Mouse (Mus musculus) cerebellum, adult 9-10 months (tissue): ENCODE data around the gene Cep57l1.
"Not testable (repeated sequence)": the region's sequence is repeated elsewhere in the genome, so short reads cannot be mapped to it uniquely, and the experiment has no call there.

Experiments
- DNase-seq: peaks from one replicate; pipeline ENCODE4 v3.0.0; 2022

The Cep57l1 gene

GRCm38 (mm10) chr10:41809771-41810563 is at the start of gene Cep57l1, which contains the start of gene Sesn1:
Gene Cep57l1, minus strand, starts transcription at chr10:41809871.
Gene Sesn1, plus strand, starts transcription at chr10:41809935.
- peak; percentile 94 for DNase-seq

GRCm38 (mm10) chr10:41848721-41849120 is 39.0 kb upstream of the Cep57l1 start:
- DNase-seq = no peak

GRCm38 (mm10) chr10:41847737-41848136 is 38.1 kb upstream of the Cep57l1 start:
- no peak for DNase-seq

- DNase-seq = no peak
Measured at GRCm38 (mm10) chr10:41838911-41839310, 29.2 kb upstream of the Cep57l1 start.

- DNase-seq = peak; percentile 84
Measured at GRCm38 (mm10) chr10:41834131-41834530, 24.5 kb upstream of the Cep57l1 start.

GRCm38 (mm10) chr10:41832191-41832590 is 22.5 kb upstream of the Cep57l1 start:
- DNase-seq = no peak

GRCm38 (mm10) chr10:41830851-41831522 is 21.3 kb upstream of the Cep57l1 start:
- DNase-seq = peak; percentile 89

- no peak for DNase-seq
Measured at GRCm38 (mm10) chr10:41830445-41830844, 20.8 kb upstream of the Cep57l1 start.

- no peak for DNase-seq
Measured at GRCm38 (mm10) chr10:41829980-41830379, 20.3 kb upstream of the Cep57l1 start.

GRCm38 (mm10) chr10:41829191-41829590 is 19.5 kb upstream of the Cep57l1 start:
- no peak for DNase-seq

GRCm38 (mm10) chr10:41827784-41828183 is 18.1 kb upstream of the Cep57l1 start:
- DNase-seq = no peak

- DNase-seq = no peak
Measured at GRCm38 (mm10) chr10:41826526-41827116, 16.9 kb upstream of the Cep57l1 start.

GRCm38 (mm10) chr10:41825996-41826395 is 16.3 kb upstream of the Cep57l1 start:
- DNase-seq = no peak

- no peak for DNase-seq
Measured at GRCm38 (mm10) chr10:41825041-41825440, 15.4 kb upstream of the Cep57l1 start.

GRCm38 (mm10) chr10:41823916-41824315 is 14.2 kb upstream of the Cep57l1 start:
- no peak for DNase-seq

GRCm38 (mm10) chr10:41823282-41823675 is 13.6 kb upstream of the Cep57l1 start:
- DNase-seq = not testable (repeated sequence)

- no peak for DNase-seq
Measured at GRCm38 (mm10) chr10:41822573-41823281, 13.1 kb upstream of the Cep57l1 start.

GRCm38 (mm10) chr10:41821171-41821570 is 11.5 kb upstream of the Cep57l1 start:
- DNase-seq = no peak

GRCm38 (mm10) chr10:41820401-41820800 is 10.7 kb upstream of the Cep57l1 start:
- DNase-seq = no peak

GRCm38 (mm10) chr10:41819307-41819706 is 9.6 kb upstream of the Cep57l1 start:
- peak; percentile 60 for DNase-seq

GRCm38 (mm10) chr10:41818733-41819070 is 9.0 kb upstream of the Cep57l1 start:
- DNase-seq = not testable (repeated sequence)

GRCm38 (mm10) chr10:41818036-41818732 is 8.5 kb upstream of the Cep57l1 start:
- DNase-seq = no peak

GRCm38 (mm10) chr10:41816516-41816915 is 6.8 kb upstream of the Cep57l1 start:
- no peak for DNase-seq
